Mouse (Mus musculus) Muller cell, postnatal 12 days (primary cell): ENCODE measurements around the gene Lhb.
"Not testable (repeated sequence)": the region's sequence is repeated elsewhere in the genome, so short reads cannot be mapped to it uniquely, and the experiment has no call there.

Source experiments
- DNase-seq: peaks from one replicate; pipeline ENCODE4 v3.0.0-alpha.2; 2015; ENCODE audit errors: inconsistent ontology term

The Lhb gene

GRCm38 (mm10) chr7:45455932-45456696 is 35.5 kb downstream of the Lhb start:
- no peak for DNase-seq

- DNase-seq = no peak
Measured at GRCm38 (mm10) chr7:45456721-45457203, 36.1 kb downstream of the Lhb start.

- DNase-seq = peak; percentile 50
Measured at GRCm38 (mm10) chr7:45457204-45458060, 36.8 kb downstream of the Lhb start.

- peak; percentile 91 for DNase-seq
Measured at GRCm38 (mm10) chr7:45458748-45459563, 38.3 kb downstream of the Lhb start.

- DNase-seq = peak; percentile 99
Measured at GRCm38 (mm10) chr7:45459564-45460140, 39.0 kb downstream of the Lhb start, which contains the start of gene Ftl1. Gene Ftl1, minus strand, starts transcription at chr7:45459884.

GRCm38 (mm10) chr7:45460377-45460776 is 39.8 kb downstream of the Lhb start:
- no peak for DNase-seq

GRCm38 (mm10) chr7:45460860-45461314 is 40.3 kb downstream of the Lhb start:
- peak; percentile 96 for DNase-seq

GRCm38 (mm10) chr7:45461326-45461725 is 40.7 kb downstream of the Lhb start:
- DNase-seq = no peak

GRCm38 (mm10) chr7:45461781-45462180 is 41.2 kb downstream of the Lhb start:
- DNase-seq = no peak

GRCm38 (mm10) chr7:45462325-45462724 is 41.7 kb downstream of the Lhb start:
- no peak for DNase-seq

- not testable (repeated sequence) for DNase-seq
Measured at GRCm38 (mm10) chr7:45462868-45463267, 42.2 kb downstream of the Lhb start.

GRCm38 (mm10) chr7:45463987-45464778 is 43.6 kb downstream of the Lhb start:
- no peak for DNase-seq

GRCm38 (mm10) chr7:45465112-45465511 is 44.5 kb downstream of the Lhb start:
- no peak for DNase-seq

GRCm38 (mm10) chr7:45465549-45465948 is 44.9 kb downstream of the Lhb start:
- DNase-seq = no peak

GRCm38 (mm10) chr7:45466283-45467089 is 45.9 kb downstream of the Lhb start, which contains the start of gene Bax:
Gene Bax, minus strand, starts transcription at chr7:45466898.
- peak; percentile 97 for DNase-seq

- DNase-seq = no peak
Measured at GRCm38 (mm10) chr7:45467090-45467670, 46.6 kb downstream of the Lhb start.

GRCm38 (mm10) chr7:45470869-45471268 is 50.2 kb downstream of the Lhb start:
- DNase-seq = peak; percentile 36
